Comparison of ENCODE assay signal across 14 mouse cellular contexts in the genomic region with DNA sequence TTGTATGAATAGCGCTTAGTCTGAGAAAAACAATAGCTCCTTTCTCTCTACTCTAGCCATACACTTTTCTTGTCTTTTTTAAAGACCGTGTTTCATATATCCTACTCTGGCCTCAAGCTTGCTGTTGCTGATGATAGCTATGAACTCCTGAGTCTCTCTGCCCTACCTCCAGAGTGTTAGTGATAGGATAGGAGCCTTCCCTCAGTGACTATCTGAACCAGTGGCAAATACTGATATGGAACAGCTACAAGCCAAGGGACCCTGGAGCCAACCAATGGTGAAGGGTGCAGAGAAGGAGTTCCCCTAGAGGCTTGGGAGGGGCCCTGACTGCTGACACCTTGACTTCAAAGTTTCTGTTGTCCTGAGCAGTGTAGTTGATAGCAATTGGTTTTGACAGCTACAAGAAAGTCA. TPM values are rescaled to one million over a fixed set of nuclear protein-coding genes. Genes with fewer than 3 reads are reported as not detected.
A peak's percentile ranks its signal among the peaks of the same experiment; 100 is the strongest.
DNase-seq lines count a peak whose midpoint lies in the region; ATAC-seq lines count a peak whose summit lies in the region.
"Had no signal": no experiment of that assay in that cellular context is flagged by ENCODE, and none has a peak within 500 bp of the region (broad histone marks: within the 10 kb centered on the region; RNA-seq: fewer than 3 reads in every experiment).

No protein-coding gene starts in this region.

- no peaks in the 10 kb centered on the region for H3K36me3 ChIP-seq in kidney, embryonic 15.5 days
- H3K36me3 ChIP-seq in kidney, embryonic 16.5 days (ENCODE audit: insufficient read depth, low read length), result no peaks in the 10 kb centered on the region
- H3K36me3 ChIP-seq in intestine, embryonic 16.5 days (ENCODE audit: control insufficient read depth, insufficient read depth, low read length), result no peaks in the 10 kb centered on the region
- H3K36me3 ChIP-seq: embryonic facial prominence, embryonic 13.5 days had no signal

- no peaks in the 10 kb centered on the region for H3K9me3 ChIP-seq in kidney, embryonic 15.5 days (replicated peaks)
- no peaks in the 10 kb centered on the region for H3K9me3 ChIP-seq in kidney, embryonic 16.5 days (ENCODE audit: low read length)
- no peaks in the 10 kb centered on the region for H3K9me3 ChIP-seq in intestine, embryonic 16.5 days (ENCODE audit: control insufficient read depth, low read length)
- H3K9me3 ChIP-seq: embryonic facial prominence, embryonic 13.5 days had no signal

- peak; percentile 79 for ATAC-seq in kidney, embryonic 15.5 days (replicated peaks; ENCODE audit: low FRiP score)
- no peak for ATAC-seq in kidney, embryonic 16.5 days (ENCODE audit: low FRiP score, low TSS enrichment)
- peak; percentile 81 for ATAC-seq in intestine, embryonic 16.5 days
- peak; percentile 88 for ATAC-seq in megakaryocyte progenitor cell, adult 5-6 weeks (replicated peaks; ENCODE audit: poor library complexity)
- ATAC-seq: CD4-positive, CD25-positive, alpha-beta regulatory T cell, adult 4 months; forebrain, embryonic 14.5 days; hindbrain, embryonic 16.5 days; Patski had no signal

- DNase-seq in c-Kit-positive CD71-positive TER-119-negative erythroid progenitor cells, embryonic 14.5 days (ENCODE audit: low read depth), result peak; percentile 85
- no peak for DNase-seq in adrenal gland, postnatal 14 days
- DNase-seq in kidney, postnatal 4 days, result no peak
- DNase-seq: cerebellum, adult 9-11 months; lung, postnatal 4 days had no signal

- H3K27me3 ChIP-seq in kidney, embryonic 15.5 days, result no peaks in the 10 kb centered on the region
- H3K27me3 ChIP-seq in kidney, embryonic 16.5 days (ENCODE audit: insufficient read depth, low read length), result no peaks in the 10 kb centered on the region
- no peaks in the 10 kb centered on the region for H3K27me3 ChIP-seq in intestine, embryonic 16.5 days (replicated peaks; ENCODE audit: control insufficient read depth, insufficient read depth, low read length)

- 72% methylated on average over 2 of the region's 2 CpGs for WGBS in kidney, embryonic 15.5 days
- WGBS in kidney, embryonic 16.5 days, result 90% methylated on average over 2 of the region's 2 CpGs
- WGBS in intestine, embryonic 16.5 days, result 68% methylated on average over 2 of the region's 2 CpGs

- no peak overlapping the region for H3K27ac ChIP-seq in kidney, embryonic 15.5 days
- H3K27ac ChIP-seq in kidney, embryonic 16.5 days (ENCODE audit: low read length), result no peak overlapping the region
- H3K27ac ChIP-seq in intestine, embryonic 16.5 days (ENCODE audit: low read length), result no peak overlapping the region
- H3K27ac ChIP-seq: embryonic facial prominence, embryonic 13.5 days had no signal

- H3K9ac ChIP-seq in kidney, embryonic 15.5 days, result no peak overlapping the region
- no peak overlapping the region for H3K9ac ChIP-seq in kidney, embryonic 16.5 days (replicated peaks; ENCODE audit: low read length)
- no peak overlapping the region for H3K9ac ChIP-seq in intestine, embryonic 16.5 days (ENCODE audit: low read depth, low read length)
- H3K9ac ChIP-seq: embryonic facial prominence, embryonic 13.5 days had no signal

- H3K4me2 ChIP-seq in kidney, embryonic 15.5 days, result no peak overlapping the region
- no peak overlapping the region for H3K4me2 ChIP-seq in kidney, embryonic 16.5 days (replicated peaks; ENCODE audit: low read depth, low read length)
- no peak overlapping the region for H3K4me2 ChIP-seq in intestine, embryonic 16.5 days (ENCODE audit: low read depth, low read length)
- H3K4me2 ChIP-seq: embryonic facial prominence, embryonic 13.5 days had no signal

- H3K4me3 ChIP-seq in kidney, embryonic 15.5 days (replicated peaks), result no peak overlapping the region
- H3K4me3 ChIP-seq in kidney, embryonic 16.5 days (ENCODE audit: low read length), result no peak overlapping the region
- no peak overlapping the region for H3K4me3 ChIP-seq in intestine, embryonic 16.5 days (ENCODE audit: low read length)
- H3K4me3 ChIP-seq: embryonic facial prominence, embryonic 13.5 days had no signal

- H3K4me1 ChIP-seq in kidney, embryonic 15.5 days, result no peaks in the 10 kb centered on the region
- H3K4me1 ChIP-seq in kidney, embryonic 16.5 days (ENCODE audit: insufficient read depth, low read length), result no peaks in the 10 kb centered on the region
- H3K4me1 ChIP-seq in intestine, embryonic 16.5 days (ENCODE audit: control insufficient read depth, insufficient read depth, low read length), result 0 out of 2 replicates have a peak, but pooled peaks cover 4% of the 10 kb centered on the region
- H3K4me1 ChIP-seq: embryonic facial prominence, embryonic 13.5 days had no signal

RNA-seq across cellular contexts. Expression of gene Pdzd8, which starts 14.9 kb away (rescaled TPM):
- polyA plus RNA-seq in kidney, embryonic 15.5 days (2015; fragmentation: Nextera tagmentation; extraction: Ambion mirVana), result 9.0 and 10.0 TPM in 2 replicates
- 8.6 and 8.7 TPM in 2 replicates for polyA plus RNA-seq in kidney, embryonic 16.5 days (2015; fragmentation: Nextera tagmentation; extraction: Ambion mirVana)
- polyA plus RNA-seq in intestine, embryonic 16.5 days (2015; fragmentation: Nextera tagmentation; extraction: Ambion mirVana), result 5.9 and 6.9 TPM in 2 replicates
- total RNA-seq in megakaryocyte progenitor cell, adult 5-6 weeks (2015), result 62.5 and 69.7 TPM in 2 replicates
- total RNA-seq in megakaryocyte progenitor cell, adult 5-6 weeks (2017), result 46.7 and 49.0 TPM in 2 replicates
- total RNA-seq in adrenal gland, postnatal 14 days (2021), result 33.6 and 33.9 TPM in 2 replicates

RNA-seq across cellular contexts. Expression of gene Rps12-ps3, which starts 38.4 kb away (rescaled TPM):
- 10.3 and 18.9 TPM in 2 replicates for polyA plus RNA-seq in kidney, embryonic 15.5 days (2015; fragmentation: Nextera tagmentation; extraction: Ambion mirVana)
- polyA plus RNA-seq in kidney, embryonic 16.5 days (2015; fragmentation: Nextera tagmentation; extraction: Ambion mirVana), result 22.6 and 54.9 TPM in 2 replicates
- polyA plus RNA-seq in intestine, embryonic 16.5 days (2015; fragmentation: Nextera tagmentation; extraction: Ambion mirVana), result 14.2 and 16.4 TPM in 2 replicates
- 1,076 and 1,152 TPM in 2 replicates for total RNA-seq in megakaryocyte progenitor cell, adult 5-6 weeks (2015)
- 820 and 1,286 TPM in 2 replicates for total RNA-seq in megakaryocyte progenitor cell, adult 5-6 weeks (2017)
- total RNA-seq in adrenal gland, postnatal 14 days (2021), result 557 and 670 TPM in 2 replicates
